Mouse (Mus musculus) left cerebral cortex, postnatal 4 days (tissue): Measurements from ENCODE around the gene Gon4l. TPM values are rescaled to one million over a fixed set of nuclear protein-coding genes. Genes with fewer than 3 reads are reported as not detected.

Experiments
- DNase-seq: peaks from one replicate; pipeline ENCODE4 v3.0.0-alpha.2; 2022
- intact Hi-C: fragments of 180-260 bp; cut with DNase I; formaldehyde crosslinking; loops from one replicate; pipeline ENCODE4 v1.15.1; 2025
- total RNA-seq, 2 experiments: library from RNA; stranded (reverse); gene quantifications; 2 replicates each; pipeline ENCODE4 v1.2.3; 2021

Gon4l gene
- total RNA-seq, 2 experiments from 2014 or later = 52.9 to 58.0 TPM

DNA sequence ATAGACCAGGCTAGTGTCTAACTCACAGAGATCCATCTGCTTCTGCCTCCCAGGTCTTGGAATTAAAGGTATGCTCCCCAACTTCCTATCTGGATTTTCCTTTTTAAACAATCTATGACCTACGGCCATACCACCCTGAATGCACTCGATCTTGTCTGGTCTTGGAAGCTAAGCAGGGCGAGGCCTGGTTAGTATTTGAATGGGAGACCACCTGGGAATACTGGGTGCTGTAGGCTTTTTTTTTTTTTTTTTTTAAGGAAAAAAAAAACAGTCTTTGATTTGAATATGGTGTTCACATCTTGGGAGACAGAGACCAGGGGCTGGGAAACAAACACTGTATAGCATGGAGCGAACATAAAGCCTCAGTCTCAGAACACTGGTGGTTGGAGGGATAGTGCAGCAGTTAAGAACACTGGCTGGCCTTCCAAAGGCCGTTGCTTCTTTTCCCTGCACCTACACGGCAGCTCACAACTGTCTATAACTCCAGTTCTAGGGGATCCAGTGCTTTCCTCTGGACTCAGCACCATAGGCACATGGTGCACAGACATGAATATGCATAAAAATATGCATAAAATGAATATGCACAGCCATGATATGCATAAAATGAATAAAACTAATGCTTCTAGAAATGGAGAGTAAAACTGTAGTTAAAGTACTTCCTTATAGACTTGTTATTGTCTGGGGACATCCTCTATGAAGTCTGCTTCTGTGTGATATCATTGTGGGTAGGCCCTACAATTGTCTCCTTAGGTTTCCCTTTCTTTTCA, 71.5 kb downstream of the Gon4l start:
- intact Hi-C loops = loop anchor here (10.0 kb wide), 1 partner anchor 52 kb away; no protein-coding TSS in a partner anchor

DNA sequence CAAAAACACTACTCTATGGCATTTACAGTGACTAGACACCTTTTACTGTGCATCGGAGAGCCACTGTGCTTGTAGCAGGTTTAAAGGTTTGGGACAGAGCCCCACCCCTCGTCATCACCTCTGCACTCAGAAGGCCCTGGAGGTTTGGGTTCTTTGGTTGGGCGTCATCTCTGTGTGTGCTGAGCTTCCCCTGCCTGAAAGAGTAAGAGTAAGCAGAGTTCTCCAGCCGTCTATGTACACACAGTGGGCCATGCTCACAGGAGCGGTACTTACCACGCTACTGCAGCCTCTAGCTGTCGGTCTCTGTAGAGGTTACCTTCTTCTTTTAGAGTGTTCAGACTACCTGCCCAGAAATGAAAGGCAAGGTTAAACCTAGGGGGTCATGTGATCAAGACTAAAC, 77.6 kb downstream of the Gon4l start:
- intact Hi-C loops = no loop called here

More for the DNA sequence above, 71.5 kb downstream of the Gon4l start:
- no peak for DNase-seq

DNA sequence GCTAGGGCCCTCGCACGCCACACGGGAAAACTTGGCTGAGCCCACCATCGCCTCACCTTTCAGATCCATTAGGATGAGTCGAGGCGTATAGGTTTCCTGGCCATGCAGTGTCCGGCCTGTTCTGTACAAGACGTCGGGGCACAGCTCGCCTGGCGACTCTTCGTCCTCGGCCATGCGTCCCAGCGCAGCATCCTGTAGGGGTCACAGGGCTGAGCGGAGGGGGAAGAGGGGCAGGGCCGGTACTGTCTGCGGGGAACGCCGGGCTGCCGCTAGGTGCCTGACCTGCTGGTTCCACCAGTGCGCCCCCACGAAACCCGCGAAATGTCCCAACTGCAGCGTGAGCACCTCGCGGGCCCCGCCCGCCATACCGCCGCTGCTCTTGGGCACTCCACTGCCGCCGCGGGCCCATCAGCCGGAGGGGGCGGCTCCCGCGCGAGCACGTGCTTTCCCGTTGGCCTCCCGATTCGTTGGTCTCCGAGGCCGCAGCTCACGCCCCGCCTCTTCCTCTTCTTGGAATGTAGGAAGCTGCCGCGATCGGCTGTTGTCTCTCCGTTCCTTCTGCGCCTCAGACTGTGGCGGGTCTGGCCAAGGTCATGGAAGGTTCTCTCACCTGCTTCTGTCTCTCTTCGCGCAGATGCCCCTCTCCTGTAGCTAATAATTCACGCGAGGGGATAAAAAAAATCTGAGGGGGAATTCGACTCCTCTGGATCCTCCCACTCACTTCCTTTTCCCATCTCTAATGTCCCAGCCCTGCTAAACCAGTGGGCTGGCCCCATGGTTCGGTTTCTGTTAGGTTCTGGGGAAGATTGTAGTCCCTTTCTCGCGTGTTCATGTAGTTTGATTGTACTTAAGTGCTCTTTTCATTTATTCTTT, 78.7 kb downstream of the Gon4l start, which contains the start of gene Msto1:
TSS of gene Msto1 (minus strand) at position 489 of the 873 bp plus-strand sequence.
- intact Hi-C loops = no loop called here

More for the DNA sequence above, 77.6 kb downstream of the Gon4l start:
- DNase-seq = no peak

DNA sequence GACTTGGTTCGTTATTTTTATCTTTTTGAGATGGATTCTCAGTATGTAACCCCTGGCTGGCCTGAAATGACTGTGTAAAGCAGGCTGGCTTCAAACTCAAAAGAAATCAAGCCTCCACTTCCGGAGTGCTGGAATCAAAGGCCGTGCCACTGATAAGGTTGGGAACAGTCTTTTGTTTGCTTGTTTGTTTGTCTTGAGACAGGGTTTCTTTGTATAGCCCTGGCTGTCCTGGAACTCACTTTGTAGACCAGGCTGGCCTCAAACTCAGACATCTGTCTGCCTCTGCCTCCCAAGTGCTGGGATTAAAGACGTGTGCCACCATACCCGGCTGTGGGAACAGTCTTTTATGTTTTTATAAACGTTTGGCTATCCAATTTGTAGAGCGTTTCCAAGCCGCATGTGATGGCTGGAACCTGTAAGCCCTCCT, 79.4 kb downstream of the Gon4l start:
- intact Hi-C loops = no loop called here
- DNase-seq = no peak

More for the DNA sequence above, 78.7 kb downstream of the Gon4l start, which contains the start of gene Msto1:
- peak; percentile 92 for DNase-seq

DNA sequence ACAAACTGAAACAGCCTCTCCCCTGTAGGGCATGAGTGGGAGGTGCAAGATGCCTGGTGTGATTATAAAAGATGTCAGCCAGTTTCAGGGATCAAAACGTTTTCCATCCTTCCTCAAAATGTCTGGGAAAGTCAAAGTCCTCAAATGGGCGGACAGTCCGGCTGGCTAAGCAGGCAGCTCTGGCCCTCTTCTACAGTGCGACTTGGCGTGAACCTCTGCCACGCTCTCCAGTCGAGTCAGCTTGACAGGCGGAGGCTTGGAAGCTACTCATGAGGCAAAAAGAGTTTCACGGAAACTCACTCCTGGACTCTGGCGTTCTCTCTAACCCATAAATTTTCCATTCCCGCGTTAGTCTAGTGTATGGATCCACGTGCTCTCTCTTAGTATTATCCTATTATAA, 84.0 kb downstream of the Gon4l start:
- intact Hi-C loops = no loop called here
- DNase-seq = no peak

DNA sequence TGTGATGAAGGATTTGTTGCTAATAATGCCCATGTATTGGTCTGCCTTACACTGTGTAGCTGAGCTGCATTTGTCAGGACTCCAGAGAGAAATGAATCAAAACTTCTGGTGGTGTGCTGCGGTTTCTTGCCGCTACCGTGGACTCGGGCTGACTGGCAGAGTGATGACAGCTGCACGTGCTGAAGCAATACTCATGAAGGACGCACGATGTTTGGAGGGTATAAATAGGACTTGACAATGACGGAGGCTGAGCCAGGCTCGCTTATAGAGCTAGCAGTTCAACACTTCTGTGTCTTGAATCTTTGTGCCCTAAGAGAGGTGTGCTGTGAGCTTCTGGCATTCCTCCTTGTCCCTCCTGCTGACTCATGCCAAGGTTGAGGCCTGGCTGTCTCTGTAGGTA, 86.4 kb downstream of the Gon4l start:
- intact Hi-C loops = no loop called here
- DNase-seq = no peak

DNA sequence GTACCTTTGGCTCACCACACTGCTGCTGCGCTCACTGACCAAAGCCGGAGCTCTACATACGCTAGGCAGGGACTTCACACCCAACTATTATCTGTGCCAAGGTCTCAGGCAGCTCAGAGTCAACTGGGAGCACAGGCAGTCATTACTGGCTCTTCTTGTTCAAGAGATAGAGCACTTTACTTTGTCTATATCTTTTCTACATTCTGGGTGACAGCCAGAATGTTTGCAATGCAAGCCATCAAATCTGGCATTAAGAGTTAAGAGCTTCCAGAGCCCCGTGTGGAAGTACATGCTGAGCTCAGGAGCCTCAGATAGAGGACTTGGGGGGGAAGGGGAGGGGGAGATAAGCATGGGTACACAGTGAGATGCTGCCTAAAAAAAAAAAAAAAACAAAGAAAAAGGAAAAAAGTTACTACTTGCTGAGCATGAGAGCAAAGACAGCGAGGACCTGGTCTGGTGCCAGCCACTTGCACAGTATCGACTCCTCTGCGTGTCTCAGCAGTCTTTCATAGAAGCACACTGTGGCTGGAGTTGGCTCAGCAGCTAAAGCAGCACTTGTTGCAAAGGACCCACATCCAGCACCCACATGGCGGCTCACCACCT, 89.1 kb downstream of the Gon4l start:
- peak; percentile 24 for DNase-seq
- intact Hi-C loops = no loop called here

DNA sequence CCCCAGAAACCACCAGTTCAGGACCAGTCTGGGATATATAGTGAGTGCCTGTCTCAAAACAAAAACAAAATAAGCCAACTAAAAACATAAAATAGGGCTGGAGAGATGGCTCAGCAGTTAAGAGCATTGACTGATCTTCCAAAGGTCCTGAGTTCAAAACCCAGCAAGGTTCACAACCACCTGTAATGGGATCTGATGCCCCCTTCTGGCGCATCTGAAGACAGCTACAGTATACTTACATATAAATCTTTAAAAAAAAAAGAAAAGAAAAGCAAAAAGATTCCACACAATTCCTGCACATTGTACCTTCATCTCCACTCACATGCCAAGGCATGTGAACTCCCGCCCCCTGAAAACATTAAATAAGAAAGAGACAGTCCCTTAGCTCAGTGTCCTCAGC, 90.6 kb downstream of the Gon4l start:
- no peak for DNase-seq
- intact Hi-C loops = no loop called here

DNA sequence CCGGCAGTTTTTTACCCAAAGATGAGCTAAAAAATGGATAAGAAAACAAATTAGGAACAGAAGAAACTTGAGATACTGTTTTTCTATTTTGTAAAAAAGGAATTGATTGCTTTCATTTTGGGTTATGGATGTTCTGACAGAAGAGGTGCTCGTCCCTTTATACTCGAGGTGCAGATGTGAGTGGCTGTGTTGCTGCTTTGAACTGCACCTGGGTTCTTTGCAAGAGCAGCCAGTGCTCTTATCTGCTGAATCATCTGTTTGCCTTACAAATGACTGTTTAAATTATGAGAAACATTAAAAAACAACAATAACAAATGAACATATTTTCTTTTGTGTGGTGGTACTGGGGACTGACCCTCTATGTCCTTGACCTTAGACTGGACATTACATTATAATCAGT, 94.5 kb downstream of the Gon4l start:
- DNase-seq = no peak
- intact Hi-C loops = no loop called here

DNA sequence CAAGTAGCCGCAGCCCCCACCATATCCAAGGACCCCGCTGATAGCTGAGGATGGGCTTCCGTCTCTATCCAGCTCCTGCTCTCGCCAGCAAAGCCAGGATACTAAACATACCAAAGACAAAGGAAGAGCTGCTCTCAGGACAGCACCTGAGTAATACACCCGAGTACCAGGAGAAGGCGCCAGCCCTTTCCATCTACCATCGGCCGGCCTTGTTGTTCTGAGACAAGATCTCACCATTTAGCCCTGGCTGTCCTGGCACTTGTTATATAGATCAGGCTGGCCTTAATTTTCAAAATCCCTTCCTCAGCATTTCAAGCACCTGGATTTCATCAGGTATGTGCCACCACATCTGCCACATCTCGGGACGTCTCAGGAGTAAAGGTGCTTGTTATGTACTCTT, 104.0 kb downstream of the Gon4l start:
- intact Hi-C loops = loop anchor here (10.0 kb wide), 1 partner anchor 236 kb away; the partner anchor contains the start of gene Scamp3
- no peak for DNase-seq

DNA sequence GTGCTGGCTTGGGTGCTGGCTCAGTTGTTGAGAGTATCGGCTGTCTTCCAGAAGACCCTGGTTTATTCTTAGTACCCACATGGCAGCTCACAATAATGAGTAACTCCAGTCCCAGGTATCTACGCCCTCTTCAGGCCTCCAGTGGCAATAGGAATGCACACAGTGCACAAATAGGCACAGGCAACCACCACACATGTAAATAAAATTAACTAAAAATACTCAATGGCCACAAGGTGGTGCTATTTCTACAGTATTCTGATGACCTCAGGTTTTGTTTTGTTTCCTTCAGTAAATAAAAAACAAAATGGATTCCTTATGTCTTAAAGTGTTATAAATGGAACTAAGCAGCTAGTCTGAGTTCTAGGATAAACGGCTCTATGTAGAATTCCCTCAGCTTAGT, 104.7 kb downstream of the Gon4l start:
- DNase-seq = no peak
- intact Hi-C loops = loop anchor here (10.0 kb wide), 2 partner anchors 95 to 235 kb away; partner anchors contain the start of gene Scamp3

DNA sequence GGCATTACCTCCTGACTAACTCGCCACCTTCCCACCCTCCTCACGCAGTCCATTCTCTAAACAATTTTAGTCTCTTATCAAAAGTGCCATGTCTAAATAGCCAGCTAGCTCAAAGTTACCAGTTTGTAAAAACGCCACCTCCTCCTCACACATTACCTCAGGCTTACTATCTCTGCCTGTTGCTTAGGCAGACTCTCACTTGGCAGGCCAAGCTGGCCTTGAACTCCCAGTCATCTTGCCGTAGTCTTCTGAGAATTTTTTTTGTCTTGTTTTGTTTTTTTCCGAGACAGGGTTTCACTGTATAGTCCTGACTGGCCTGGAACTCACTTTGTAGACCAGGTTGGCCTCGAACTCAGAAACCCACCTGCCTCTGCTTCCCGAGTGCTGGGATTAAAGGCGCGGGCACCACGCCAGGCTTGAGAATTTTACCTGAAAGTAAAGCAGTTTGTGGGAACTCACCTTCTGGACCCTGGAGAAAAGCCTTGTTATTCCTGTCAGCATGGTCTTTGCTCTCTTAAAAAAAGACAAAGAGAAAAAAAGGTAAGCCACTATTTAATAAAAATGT, 107.4 kb downstream of the Gon4l start:
- DNase-seq = no peak
- intact Hi-C loops = loop anchor here (10.0 kb wide), 1 partner anchor 92 kb away; no protein-coding TSS in a partner anchor

DNA sequence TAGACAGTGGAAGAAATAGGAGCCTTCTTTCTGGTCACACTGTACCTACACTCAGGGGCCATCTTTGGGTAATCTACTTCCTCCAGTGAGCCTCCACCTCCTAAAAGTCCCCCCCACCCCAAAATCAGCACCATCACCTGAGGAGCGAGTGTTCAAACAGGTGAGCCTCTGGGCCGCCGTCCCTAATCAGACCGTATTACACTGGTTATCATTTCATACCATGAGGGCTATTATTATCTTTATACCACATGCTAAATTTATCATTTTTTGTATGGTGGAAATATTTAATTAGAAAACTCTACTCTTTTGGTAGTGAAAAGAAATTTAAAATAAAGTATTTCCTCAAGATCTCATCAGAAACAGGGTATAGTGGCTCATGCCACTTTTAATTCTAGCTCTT, 109.1 kb downstream of the Gon4l start:
- intact Hi-C loops = loop anchor here (10.0 kb wide), 1 partner anchor 91 kb away; no protein-coding TSS in a partner anchor

DNA sequence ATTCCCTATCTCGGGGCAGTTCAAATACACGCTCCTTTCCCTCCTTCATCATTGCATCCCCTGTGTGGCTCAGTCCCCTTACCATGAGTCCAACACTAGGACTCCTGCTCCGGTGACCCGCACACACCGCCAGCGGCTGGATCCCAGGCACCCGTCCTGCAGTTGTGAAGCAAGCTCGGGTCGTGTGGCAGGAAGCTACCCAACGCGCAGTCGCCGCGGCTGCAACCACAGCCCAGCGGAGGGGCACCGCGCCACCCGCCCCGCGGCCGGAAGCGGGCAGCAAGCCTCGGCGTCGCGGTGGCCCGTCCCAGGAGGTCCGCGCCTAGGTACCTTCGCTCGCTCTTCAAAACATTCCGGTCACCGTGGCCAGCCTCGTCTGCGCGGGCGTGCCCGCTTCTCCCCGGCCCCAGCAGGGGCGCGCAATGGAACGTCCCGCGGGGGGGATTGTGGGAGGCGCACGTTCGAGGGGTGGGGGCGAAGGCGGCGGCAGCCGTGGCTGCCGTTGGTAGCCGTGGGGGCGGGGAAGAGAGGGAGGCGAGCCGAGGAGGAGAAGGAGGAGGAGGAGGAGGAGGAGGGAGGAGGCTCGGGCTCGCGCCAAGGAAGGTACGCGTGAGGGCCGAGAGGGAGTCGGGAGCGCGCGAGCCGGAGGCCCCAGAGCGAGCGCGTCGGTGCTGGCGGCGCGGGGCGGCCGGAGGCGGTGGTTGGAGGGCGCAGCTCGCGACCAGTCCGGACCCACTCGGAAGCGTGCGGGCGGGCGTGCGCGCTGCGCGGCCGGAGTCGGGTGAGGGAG, 115.0 kb downstream of the Gon4l start:
- intact Hi-C loops = loop anchor here (10.0 kb wide), 1 partner anchor 85 kb away; no protein-coding TSS in a partner anchor
- DNase-seq = peak; percentile 96

More for the DNA sequence above, 109.1 kb downstream of the Gon4l start:
- DNase-seq = no peak

DNA sequence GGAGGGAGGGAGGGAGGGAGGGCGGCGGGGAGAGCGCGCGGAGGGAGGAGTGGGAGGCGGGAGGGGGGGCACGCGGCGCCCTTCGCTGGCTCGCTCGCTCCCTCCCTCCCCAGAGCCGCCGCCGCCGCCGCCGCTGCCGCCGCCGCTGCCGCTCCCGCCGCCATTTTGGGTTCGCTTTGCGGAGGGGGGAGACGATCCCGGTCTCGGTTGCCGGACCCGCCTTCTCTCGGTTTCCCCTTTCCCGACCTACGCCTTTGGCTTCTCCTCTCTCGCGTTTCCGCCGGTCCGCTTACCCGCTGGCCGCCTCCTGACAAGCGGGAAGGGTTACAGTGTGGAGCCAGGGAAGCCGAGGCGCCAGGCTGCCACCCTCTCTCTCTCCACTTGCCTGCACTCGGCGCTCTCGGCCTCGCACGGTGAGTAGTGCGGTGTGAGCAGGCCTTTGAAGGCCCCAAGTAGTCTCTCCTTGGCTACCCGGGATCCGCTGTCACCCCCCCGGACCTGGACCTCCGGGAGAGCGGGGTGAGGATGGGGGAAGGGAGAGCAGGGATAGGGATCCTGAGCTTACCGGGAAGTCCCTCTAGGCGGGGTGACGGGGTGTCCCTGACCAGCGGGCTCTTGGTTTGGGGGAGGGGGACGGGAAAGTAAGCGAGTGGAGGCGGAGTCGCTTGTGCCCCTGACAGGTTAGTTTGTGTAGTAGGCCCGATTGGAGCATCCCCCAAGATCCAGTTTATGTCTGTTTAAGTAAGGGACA, 115.7 kb downstream of the Gon4l start, which contains the start of the genes Ash1l and Dap3:
TSS of gene Ash1l (plus strand) at position 47 of the 751 bp plus-strand sequence.
TSS of gene Dap3 (minus strand) at position 606 of the 751 bp plus-strand sequence.
- intact Hi-C loops = no loop called here
- peak; percentile 76 for DNase-seq

DNA sequence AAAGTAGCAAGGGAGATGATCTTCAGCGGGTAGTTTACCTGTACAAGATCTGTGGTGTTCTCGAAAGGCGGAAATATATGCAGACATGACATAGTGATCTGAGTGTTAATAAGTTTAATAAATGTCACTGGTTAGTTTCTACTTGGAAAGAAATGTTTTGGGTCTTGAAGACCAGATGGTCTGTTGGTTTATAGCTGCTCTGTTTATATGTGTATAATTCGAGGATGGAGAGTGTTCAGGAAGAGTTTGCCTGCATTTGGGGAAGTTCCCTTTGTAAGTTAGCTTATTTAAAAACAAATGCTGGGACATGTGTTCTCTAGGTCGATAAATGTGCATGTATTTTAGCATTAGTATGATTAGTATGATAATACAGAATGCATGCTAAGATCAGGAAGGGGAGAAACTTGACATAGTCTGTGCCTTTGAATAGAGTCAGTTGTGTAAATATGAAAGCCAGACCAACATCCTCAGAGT, 116.3 kb downstream of the Gon4l start:
- intact Hi-C loops = no loop called here
- DNase-seq = no peak

DNA sequence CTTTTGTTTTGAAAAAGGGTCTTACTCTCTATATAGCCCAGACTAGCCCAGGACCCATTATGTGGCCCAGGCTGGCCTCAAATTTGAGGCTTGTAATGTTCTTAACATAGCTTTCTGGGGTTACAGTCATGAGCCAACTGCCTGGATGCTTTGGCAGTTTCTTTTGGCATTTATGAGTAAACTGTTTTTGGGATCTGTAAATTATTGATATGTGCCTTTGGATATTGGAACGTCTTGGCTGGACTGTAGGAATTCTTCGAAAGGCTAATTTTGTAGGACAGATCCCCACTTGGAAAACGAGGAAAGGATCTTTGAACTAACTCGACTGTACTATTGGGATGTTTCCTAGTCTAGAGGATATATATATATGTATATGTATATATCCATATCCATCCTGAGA, 118.2 kb downstream of the Gon4l start:
- DNase-seq = no peak
- intact Hi-C loops = no loop called here

DNA sequence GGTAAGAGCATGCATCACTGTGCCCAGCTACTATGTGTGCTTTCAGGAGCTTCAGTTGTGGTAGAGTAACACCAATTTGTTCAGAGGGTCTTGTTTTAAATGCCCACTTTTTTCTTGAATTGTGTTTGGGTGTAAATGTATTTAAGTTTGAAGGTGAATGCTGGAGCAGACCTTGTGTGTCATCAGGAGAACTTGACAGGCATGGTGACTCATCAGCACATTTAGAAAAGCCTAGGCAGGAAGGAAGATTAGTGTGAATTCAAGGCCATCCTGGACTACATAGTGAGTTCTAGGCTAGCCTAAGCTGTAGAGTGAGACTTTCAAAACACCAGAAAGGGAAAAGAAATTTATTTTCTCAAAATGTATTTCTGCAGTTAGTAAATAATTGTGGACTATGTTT, 118.7 kb downstream of the Gon4l start:
- no peak for DNase-seq
- intact Hi-C loops = no loop called here
